Mouse (Mus musculus) hematopoietic stem cell, adult 5-6 weeks (primary cell): ENCODE results near the gene E4f1. TPM values are rescaled to one million over a fixed set of nuclear protein-coding genes. Genes with fewer than 3 reads are reported as not detected.

ENCODE experiments used
- total RNA-seq: library from RNA; stranded (forward); fragments of 172-1452, 232-1000 nt; gene quantifications from 2 replicates; pipeline ENCODE4 v1.2.3, GENCODE M21; 2017

Gene E4f1
- total RNA-seq, 1 experiment from 2014 or later, result 22.6 TPM

Other genes with a start within 250 kb of the E4f1 start
- gene Tedc2, start 249.5 kb downstream of the E4f1 start, total RNA-seq, result 16.1 and 23.7 TPM in 2 replicates
- 18.1 and 21.1 TPM in 2 replicates for gene Ccnf, start 218.8 kb downstream of the E4f1 start, total RNA-seq
- gene Abca17, start 119.2 kb downstream of the E4f1 start, total RNA-seq, result 0.25 TPM in 1 of 2 replicates, not detected in the other
- gene Abca3, start 118.4 kb downstream of the E4f1 start, total RNA-seq, result 12.8 and 14.2 TPM in 2 replicates
- gene Rnps1, start 55.7 kb downstream of the E4f1 start, total RNA-seq, result 160 and 256 TPM in 2 replicates
- 21.2 and 30.8 TPM in 2 replicates for gene Eci1, start 43.7 kb downstream of the E4f1 start, total RNA-seq
- gene Dnase1l2, start 27.2 kb downstream of the E4f1 start, total RNA-seq, result 2.7 TPM in 1 of 2 replicates, not detected in the other
- gene Pgp, start 79 bp upstream of the E4f1 start, total RNA-seq, result 12.9 and 13.3 TPM in 2 replicates
- 1.2 TPM in 1 of 2 replicates, not detected in the other for gene Bricd5, start 3.6 kb upstream of the E4f1 start, total RNA-seq
- 9.2 and 31.8 TPM in 2 replicates for gene Mlst8, start 8.8 kb upstream of the E4f1 start, total RNA-seq
- not detected in 2 replicates for gene Caskin1, start 18.3 kb upstream of the E4f1 start, total RNA-seq
- 72.9 and 85.6 TPM in 2 replicates for gene Traf7, start 57.6 kb upstream of the E4f1 start, total RNA-seq
- gene Rab26, start 63.9 kb upstream of the E4f1 start, total RNA-seq, result 1.4 TPM in 1 of 2 replicates, not detected in the other
- 13.3 and 17.9 TPM in 2 replicates for gene Pkd1, start 79.5 kb upstream of the E4f1 start, total RNA-seq
- gene Tsc2, start 162.3 kb upstream of the E4f1 start, total RNA-seq, result 25.1 and 59.3 TPM in 2 replicates
- gene Nthl1, start 162.4 kb upstream of the E4f1 start, total RNA-seq, result 11.1 and 14.5 TPM in 2 replicates
- gene Slc9a3r2, start 180.0 kb upstream of the E4f1 start, total RNA-seq, result 2.2 and 4.7 TPM in 2 replicates
- gene Npw, start 188.1 kb upstream of the E4f1 start, total RNA-seq, result not detected in 2 replicates
- gene Zfp598, start 199.4 kb upstream of the E4f1 start, total RNA-seq, result 19.7 and 22.8 TPM in 2 replicates
- 0.25 TPM in 1 of 2 replicates, not detected in the other for gene Syngr3, start 219.6 kb upstream of the E4f1 start, total RNA-seq
- 29.3 and 45.5 TPM in 2 replicates for gene Gfer, start 225.8 kb upstream of the E4f1 start, total RNA-seq
- 1.2 and 2.8 TPM in 2 replicates for gene Noxo1, start 225.9 kb upstream of the E4f1 start, total RNA-seq
- 24.0 and 29.7 TPM in 2 replicates for gene Tbl3, start 237.3 kb upstream of the E4f1 start, total RNA-seq
- not detected in 2 replicates for gene Rnf151, start 247.8 kb upstream of the E4f1 start, total RNA-seq
- 1,140 and 1,689 TPM in 2 replicates for gene Rps2, start 247.8 kb upstream of the E4f1 start, total RNA-seq